Mouse (Mus musculus) lung, postnatal 0 days (tissue): ENCODE measurements at regions not wholly inside any gene's neighbourhood (a gene's known extent, or its start where the extent isn't known, plus 50 kb on each side); places are given as distances from the start of the nearest gene placed in this dataset.

Experiments used
- ATAC-seq: fragments of 200-750 bp; cut with Nextera tagmentation; 2 replicates; pipeline ENCODE4 v1.8.0; 2017; ENCODE audit warnings: moderate library complexity
- DNase-seq: peaks from one replicate; pipeline ENCODE4 v3.0.0-alpha.2; 2016; ENCODE audit warnings: low spot score
- H3K27ac ChIP-seq: fragments of 300-500 bp; sonication (generic); 2 replicates; pipeline ENCODE4 v1.5.1; 2014; ENCODE audit warnings: antibody characterized with exemption, mild to moderate bottlenecking, low read length, mixed read lengths
- H3K27me3 ChIP-seq: fragments of 300-500 bp; sonication (generic); replicated peaks from 2 replicates; pipeline ENCODE4 v1.6.1; 2014; ENCODE audit warnings: low read length, mixed read lengths; ENCODE audit not compliant: insufficient read depth
- H3K36me3 ChIP-seq: fragments of 300-500 bp; sonication (generic); 2 replicates; pipeline ENCODE4 v1.6.1; 2014; ENCODE audit warnings: low read length, mixed read lengths; ENCODE audit not compliant: insufficient read depth
- H3K4me1 ChIP-seq: fragments of 300-500 bp; sonication (generic); 2 replicates; pipeline ENCODE4 v1.6.1; 2014; ENCODE audit warnings: antibody characterized with exemption, low read depth, low read length, mixed read lengths; ENCODE audit not compliant: insufficient read depth
- H3K4me2 ChIP-seq: fragments of 300-500 bp; sonication (generic); replicated peaks from 2 replicates; pipeline ENCODE4 v1.6.1; 2014; ENCODE audit warnings: low read depth, mild to moderate bottlenecking, low read length, moderate library complexity, mixed read lengths
- H3K4me3 ChIP-seq: fragments of 300-500 bp; sonication (generic); 2 replicates; pipeline ENCODE4 v1.5.1; 2014; ENCODE audit warnings: low read depth, low read length
- H3K9ac ChIP-seq: fragments of 300-500 bp; sonication (generic); replicated peaks from 2 replicates; pipeline ENCODE4 v1.6.1; 2014; ENCODE audit warnings: low read depth, mild to moderate bottlenecking
- H3K9me3 ChIP-seq: fragments of 300-500 bp; sonication (generic); 2 replicates; pipeline ENCODE4 v1.6.1; 2016; ENCODE audit warnings: low read length, mixed read lengths
- CTCF ChIP-seq: IDR thresholded peaks from 2 replicates; pipeline ENCODE4 v1.5.1; 2016; ENCODE audit warnings: antibody characterized with exemption, mild to moderate bottlenecking
- EP300 ChIP-seq: IDR thresholded peaks from 2 replicates; pipeline ENCODE4 v1.6.1; 2016; ENCODE audit warnings: antibody characterized with exemption, mild to moderate bottlenecking, control low read depth
- WGBS: fragments of 180-500 bp; shearing (Covaris S2); extraction: QIAGEN DNeasy Blood & Tissue Kit; methylation state at CpG from one replicate; pipeline ENCODE4 v1.1.7; 2014; 5-methylcytosine and 5-hydroxymethylcytosine counted together

- Histone ChIP-seq H3K27me3 (no peaks in the 10 kb centered on the region), H3K4me1 (no peaks in the 10 kb centered on the region), H3K27ac (no peak overlapping the region), H3K36me3 (no peaks in the 10 kb centered on the region), H3K9me3 (no peaks in the 10 kb centered on the region), H3K4me2 (no peak overlapping the region), H3K4me3 (no peak overlapping the region), H3K9ac (no peak overlapping the region)
- DNase-seq (no peak), ATAC-seq (no peak)
- 72% methylated on average over 4 of the region's 4 CpGs for WGBS
- TF ChIP-seq CTCF (no peak), EP300 (no peak)
Measured at GRCm38 (mm10) chr2:79045508-79045907, 177.6 kb downstream of the Ube2e3 start.

GRCm38 (mm10) chr2:79048020-79048419 is 180.1 kb downstream of the Ube2e3 start:
- DNase-seq (no peak), ATAC-seq (no peak)
- Histone ChIP-seq H3K4me3 (no peak overlapping the region), H3K4me2 (no peak overlapping the region), H3K27ac (no peak overlapping the region), H3K4me1 (no peaks in the 10 kb centered on the region), H3K9me3 (no peaks in the 10 kb centered on the region), H3K9ac (no peak overlapping the region), H3K27me3 (no peaks in the 10 kb centered on the region), H3K36me3 (no peaks in the 10 kb centered on the region)
- 61% methylated on average over 7 of the region's 7 CpGs for WGBS
- no peak for TF ChIP-seq EP300
- no peak for TF ChIP-seq CTCF

GRCm38 (mm10) chr2:79048777-79049537 is 181.0 kb downstream of the Ube2e3 start:
- Histone ChIP-seq H3K4me1 (no peaks in the 10 kb centered on the region), H3K27me3 (no peaks in the 10 kb centered on the region), H3K36me3 (no peaks in the 10 kb centered on the region), H3K4me2 (no peak overlapping the region), H3K9ac (no peak overlapping the region), H3K27ac (no peak overlapping the region), H3K9me3 (no peaks in the 10 kb centered on the region), H3K4me3 (no peak overlapping the region)
- no peak for TF ChIP-seq EP300
- TF ChIP-seq CTCF, result no peak
- 85% methylated on average over 5 of the region's 5 CpGs for WGBS
- DNase-seq (no peak), ATAC-seq (no peak)

GRCm38 (mm10) chr2:79050495-79051046 is 182.6 kb downstream of the Ube2e3 start:
- no peak for TF ChIP-seq EP300
- no peak for TF ChIP-seq CTCF
- H3K9me3 ChIP-seq, result no peaks in the 10 kb centered on the region
- no peak overlapping the region for H3K4me3 ChIP-seq
- DNase-seq, result no peak
- H3K36me3 ChIP-seq, result no peaks in the 10 kb centered on the region
- no peak overlapping the region for H3K27ac ChIP-seq
- H3K4me2 ChIP-seq, result no peak overlapping the region
- H3K9ac ChIP-seq, result no peak overlapping the region
- H3K27me3 ChIP-seq, result no peaks in the 10 kb centered on the region
- no peaks in the 10 kb centered on the region for H3K4me1 ChIP-seq
- no peak for ATAC-seq
- WGBS, result 58% methylated on average over 1 of the region's 1 CpGs

- Histone ChIP-seq H3K9me3 (no peaks in the 10 kb centered on the region), H3K27me3 (no peaks in the 10 kb centered on the region), H3K36me3 (no peaks in the 10 kb centered on the region), H3K4me2 (no peak overlapping the region), H3K27ac (no peak overlapping the region), H3K4me3 (no peak overlapping the region), H3K9ac (no peak overlapping the region), H3K4me1 (no peaks in the 10 kb centered on the region)
- ATAC-seq, result no peak
- 74% methylated on average over 1 of the region's 1 CpGs for WGBS
- no peak for DNase-seq
- TF ChIP-seq EP300, result no peak
- no peak for TF ChIP-seq CTCF
Measured at GRCm38 (mm10) chr2:79052226-79052625, 184.3 kb downstream of the Ube2e3 start.

- no peak overlapping the region for H3K9ac ChIP-seq
- no peak overlapping the region for H3K4me3 ChIP-seq
- ATAC-seq (no peak), DNase-seq (peak; percentile 13)
- 76% methylated on average over 2 of the region's 2 CpGs for WGBS
- no peak overlapping the region for H3K27ac ChIP-seq
- no peaks in the 10 kb centered on the region for H3K36me3 ChIP-seq
- no peaks in the 10 kb centered on the region for H3K9me3 ChIP-seq
- H3K4me2 ChIP-seq, result no peak overlapping the region
- H3K27me3 ChIP-seq, result no peaks in the 10 kb centered on the region
- no peak for TF ChIP-seq EP300
- TF ChIP-seq CTCF, result no peak
- no peaks in the 10 kb centered on the region for H3K4me1 ChIP-seq
Measured at GRCm38 (mm10) chr2:79056138-79056537, 188.2 kb downstream of the Ube2e3 start.
